Mouse (Mus musculus) neural tube, embryonic 11.5 days (tissue): ENCODE measurements around the gene Ttn. TPM values are rescaled to one million over a fixed set of nuclear protein-coding genes. Genes with fewer than 3 reads are reported as not detected.
A peak's percentile ranks its signal among the peaks of the same experiment; 100 is the strongest.

ENCODE experiments used
- ATAC-seq: fragments of 200-750 bp; cut with Nextera tagmentation; 2 replicates; pipeline ENCODE4 v1.8.0; 2017; ENCODE audit warnings: moderate number of reproducible peaks, mild to moderate bottlenecking, moderate TSS enrichment, moderate library complexity; ENCODE audit not compliant: insufficient read depth, low FRiP score, low TSS enrichment
- DNase-seq: peaks from one replicate; pipeline ENCODE4 v3.0.0-alpha.2; 2015; ENCODE audit warnings: low spot score
- H3K27ac ChIP-seq: fragments of 300-500 bp; sonication (generic); 2 replicates; pipeline ENCODE4 v1.5.1; 2014; ENCODE audit warnings: low read depth, mild to moderate bottlenecking, low read length
- H3K27me3 ChIP-seq: fragments of 300-500 bp; sonication (generic); 2 replicates; pipeline ENCODE4 v1.6.1; 2014; ENCODE audit warnings: mild to moderate bottlenecking, low read length, mixed read lengths; ENCODE audit not compliant: control insufficient read depth, insufficient read depth
- H3K36me3 ChIP-seq: fragments of 300-500 bp; sonication (generic); 2 replicates; pipeline ENCODE4 v1.6.1; 2014; ENCODE audit warnings: mild to moderate bottlenecking, low read length, moderate library complexity, mixed read lengths; ENCODE audit not compliant: control insufficient read depth, insufficient read depth
- H3K4me1 ChIP-seq: fragments of 300-500 bp; sonication (generic); 2 replicates; pipeline ENCODE4 v1.6.1; 2014; ENCODE audit warnings: low read length, mixed read lengths; ENCODE audit not compliant: control insufficient read depth, insufficient read depth
- H3K4me2 ChIP-seq: fragments of 300-500 bp; sonication (generic); 2 replicates; pipeline ENCODE4 v1.6.1; 2014; ENCODE audit warnings: low read depth, mild to moderate bottlenecking, moderate library complexity
- H3K4me3 ChIP-seq: fragments of 300-500 bp; sonication (generic); 2 replicates; pipeline ENCODE4 v1.5.1; 2014; ENCODE audit warnings: low read depth, low read length
- H3K9ac ChIP-seq: fragments of 300-500 bp; sonication (generic); 2 replicates; pipeline ENCODE4 v1.6.1; 2014; ENCODE audit warnings: mild to moderate bottlenecking, low read length
- H3K9me3 ChIP-seq: fragments of 300-500 bp; sonication (generic); 2 replicates; pipeline ENCODE4 v1.6.1; 2016; ENCODE audit warnings: low read length; ENCODE audit not compliant: control insufficient read depth
- WGBS: fragments of 180-500 bp; shearing (Covaris S2); extraction: QIAGEN DNeasy Blood & Tissue Kit; methylation state at CpG from one replicate; pipeline ENCODE4 v1.1.7; 2014; 5-methylcytosine and 5-hydroxymethylcytosine counted together
- polyA plus RNA-seq: library from polyadenylated mRNA; unstranded; fragments of >200 nt; fragmentation: Nextera tagmentation; extraction: Ambion mirVana; gene quantifications from 2 replicates; pipeline ENCODE4 v1.2.1, GENCODE M21; 2014

Gene Ttn
- polyA plus RNA-seq, 1 experiment from 2014 or later = 14.6 TPM

GRCm38 (mm10) chr2:76970204-76970603, 12.1 kb downstream of the Ttn start:
- H3K27ac ChIP-seq = no peak overlapping the region
- H3K4me3 ChIP-seq = no peak overlapping the region
- H3K9ac ChIP-seq = no peak overlapping the region
- no peaks in the 10 kb centered on the region for H3K4me1 ChIP-seq
- DNase-seq (no peak), ATAC-seq (no peak)
- no peaks in the 10 kb centered on the region for H3K27me3 ChIP-seq
- no peaks in the 10 kb centered on the region for H3K36me3 ChIP-seq
- WGBS = 67% methylated on average over 6 of the region's 6 CpGs
- no peak overlapping the region for H3K4me2 ChIP-seq
- no peaks in the 10 kb centered on the region for H3K9me3 ChIP-seq

DNA sequence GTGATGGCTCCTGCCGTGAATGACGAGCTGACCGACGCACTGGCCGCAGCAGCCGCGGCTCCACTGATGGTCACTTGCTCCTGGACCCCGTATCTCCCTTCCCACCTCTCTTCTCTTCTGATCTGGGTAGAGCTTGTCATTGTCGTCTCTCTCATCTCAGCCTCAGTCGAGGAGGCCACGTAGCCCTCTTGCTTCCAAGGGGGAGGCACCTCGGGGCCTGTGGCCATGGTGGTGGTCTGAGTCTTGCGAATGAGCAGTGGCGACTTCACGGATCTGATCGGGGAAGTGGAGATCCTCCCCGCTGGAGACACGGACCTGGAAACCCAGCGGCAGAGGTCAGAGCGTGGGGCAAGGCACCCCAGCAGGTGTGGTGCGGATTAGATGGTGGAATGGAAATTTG, 12.7 kb downstream of the Ttn start:
- no peaks in the 10 kb centered on the region for H3K27me3 ChIP-seq
- DNase-seq = no peak
- no peaks in the 10 kb centered on the region for H3K36me3 ChIP-seq
- no peak overlapping the region for H3K27ac ChIP-seq
- H3K9ac ChIP-seq = no peak overlapping the region
- no peaks in the 10 kb centered on the region for H3K9me3 ChIP-seq
- H3K4me3 ChIP-seq = no peak overlapping the region
- no peak overlapping the region for H3K4me2 ChIP-seq
- no peaks in the 10 kb centered on the region for H3K4me1 ChIP-seq
- no peak for ATAC-seq
- 85% methylated on average over 21 of the region's 21 CpGs for WGBS

DNA sequence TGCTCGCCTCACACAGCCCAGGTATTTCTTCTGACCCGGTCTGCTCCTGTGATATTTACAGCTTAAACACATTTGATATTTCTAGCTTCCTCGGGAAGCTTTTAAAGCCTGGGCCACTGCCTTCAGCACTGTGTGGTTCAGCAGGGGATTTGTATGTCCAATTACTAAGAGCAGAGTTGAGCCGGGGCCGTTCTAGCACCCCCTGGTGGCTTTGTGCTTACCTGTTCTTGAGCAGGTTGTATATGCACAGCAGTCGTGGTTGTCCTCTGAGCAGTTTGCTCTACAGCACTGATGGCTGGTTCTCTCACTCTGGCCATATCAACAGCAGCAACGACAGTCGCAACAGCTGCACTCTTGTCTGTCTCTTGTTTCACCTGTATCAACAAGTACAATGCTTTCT, 13.4 kb downstream of the Ttn start:
- H3K27ac ChIP-seq = no peak overlapping the region
- H3K36me3 ChIP-seq = no peaks in the 10 kb centered on the region
- no peak overlapping the region for H3K9ac ChIP-seq
- DNase-seq (peak; percentile 78), ATAC-seq (peak; percentile 73; the same call in 1 of the 2 replicates)
- no peaks in the 10 kb centered on the region for H3K4me1 ChIP-seq
- H3K9me3 ChIP-seq = no peaks in the 10 kb centered on the region
- H3K4me3 ChIP-seq = no peak overlapping the region
- no peak overlapping the region for H3K4me2 ChIP-seq
- 43% methylated on average over 8 of the region's 8 CpGs for WGBS
- H3K27me3 ChIP-seq = no peaks in the 10 kb centered on the region

DNA sequence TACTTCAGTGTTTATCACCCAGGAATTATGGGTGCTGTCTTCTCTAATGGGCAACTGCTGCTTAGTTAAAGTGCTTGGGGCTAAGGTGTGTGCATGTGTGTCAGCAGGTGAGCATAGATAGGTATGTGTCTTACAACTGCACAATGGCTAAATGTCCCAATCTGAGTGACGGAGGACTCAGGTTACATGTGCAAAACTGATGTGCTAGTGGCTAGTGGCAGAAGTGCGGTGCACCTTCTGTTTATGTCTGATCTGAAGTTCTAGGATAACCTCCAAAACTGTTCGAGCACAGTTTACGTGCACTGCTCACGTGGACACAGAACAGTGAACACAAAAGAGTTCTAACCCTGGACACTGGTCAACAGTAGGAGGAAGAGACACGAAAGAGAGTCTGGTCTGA, 15.8 kb downstream of the Ttn start:
- WGBS = 90% methylated on average over 6 of the region's 6 CpGs
- no peak overlapping the region for H3K27ac ChIP-seq

DNA sequence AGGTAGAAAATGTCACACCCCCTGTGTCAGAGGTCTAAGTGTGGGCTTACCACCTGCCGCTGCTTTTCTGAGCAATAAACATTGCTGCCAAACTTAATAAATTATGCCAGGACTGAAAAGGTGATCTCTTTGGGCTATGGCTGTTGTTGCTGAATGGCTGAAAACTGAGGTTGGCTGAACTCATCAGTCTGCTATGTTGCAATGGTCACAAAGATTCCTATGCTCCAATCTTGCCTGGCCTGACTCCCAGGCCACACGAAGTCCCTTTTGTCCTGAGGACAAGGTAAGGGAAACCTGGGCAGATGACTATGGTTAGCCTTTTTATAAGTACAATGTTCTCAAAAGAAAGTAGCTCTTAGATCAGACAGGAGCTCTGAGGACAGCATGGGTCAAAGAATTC, 16.3 kb downstream of the Ttn start:
- ATAC-seq (no peak), DNase-seq (no peak)
- no peak overlapping the region for H3K4me3 ChIP-seq
- H3K27me3 ChIP-seq = no peaks in the 10 kb centered on the region
- H3K36me3 ChIP-seq = no peaks in the 10 kb centered on the region
- no peak overlapping the region for H3K27ac ChIP-seq
- no peaks in the 10 kb centered on the region for H3K4me1 ChIP-seq
- H3K9me3 ChIP-seq = no peaks in the 10 kb centered on the region
- H3K4me2 ChIP-seq = no peak overlapping the region
- 78% methylated on average over 2 of the region's 2 CpGs for WGBS
- no peak overlapping the region for H3K9ac ChIP-seq

More for the DNA sequence above, 15.8 kb downstream of the Ttn start:
- H3K4me2 ChIP-seq = no peak overlapping the region
- no peak overlapping the region for H3K4me3 ChIP-seq
- no peak overlapping the region for H3K9ac ChIP-seq
- no peaks in the 10 kb centered on the region for H3K9me3 ChIP-seq
- no peaks in the 10 kb centered on the region for H3K4me1 ChIP-seq
- DNase-seq (no peak), ATAC-seq (no peak)
- no peaks in the 10 kb centered on the region for H3K36me3 ChIP-seq
- no peaks in the 10 kb centered on the region for H3K27me3 ChIP-seq

- H3K27ac ChIP-seq = no peak overlapping the region
- no peak overlapping the region for H3K4me3 ChIP-seq
- no peaks in the 10 kb centered on the region for H3K36me3 ChIP-seq
- ATAC-seq (no peak), DNase-seq (no peak)
- no peaks in the 10 kb centered on the region for H3K9me3 ChIP-seq
- WGBS = 84% methylated on average over 7 of the region's 7 CpGs
- no peak overlapping the region for H3K9ac ChIP-seq
- no peaks in the 10 kb centered on the region for H3K4me1 ChIP-seq
- no peak overlapping the region for H3K4me2 ChIP-seq
- H3K27me3 ChIP-seq = no peaks in the 10 kb centered on the region
These were observed 16.8 kb downstream of the Ttn start for GRCm38 (mm10) chr2:76965542-76965941.

DNA sequence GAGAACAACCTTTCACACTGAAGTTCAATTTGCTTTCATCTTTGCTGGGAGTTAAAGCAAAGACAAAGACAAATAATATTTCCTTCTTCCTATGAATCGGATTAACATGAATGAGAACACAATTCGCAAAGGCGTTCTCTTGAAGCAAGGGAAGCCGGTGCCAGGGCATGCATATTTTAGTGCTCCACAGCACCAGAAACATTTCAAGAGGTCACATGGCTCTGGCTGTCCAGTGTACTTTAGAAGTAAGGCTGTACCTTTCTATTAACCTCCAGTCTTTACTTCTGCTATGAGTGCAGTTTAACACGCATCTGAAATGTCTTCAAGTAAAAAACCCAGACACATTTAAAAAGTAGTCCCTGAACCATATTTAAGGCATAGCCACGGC, 20.3 kb downstream of the Ttn start:
- Histone ChIP-seq H3K9me3 (no peaks in the 10 kb centered on the region), H3K4me3 (no peak overlapping the region), H3K27ac (no peak overlapping the region), H3K9ac (no peak overlapping the region), H3K4me2 (no peak overlapping the region), H3K36me3 (no peaks in the 10 kb centered on the region), H3K27me3 (no peaks in the 10 kb centered on the region), H3K4me1 (no peaks in the 10 kb centered on the region)
- ATAC-seq (no peak), DNase-seq (no peak)
- 90% methylated on average over 6 of the region's 6 CpGs for WGBS

- Histone ChIP-seq H3K4me1 (no peaks in the 10 kb centered on the region), H3K27me3 (no peaks in the 10 kb centered on the region), H3K4me2 (no peak overlapping the region), H3K4me3 (no peak overlapping the region), H3K9ac (no peak overlapping the region), H3K36me3 (no peaks in the 10 kb centered on the region), H3K27ac (no peak overlapping the region), H3K9me3 (no peaks in the 10 kb centered on the region)
- ATAC-seq = no peak
- no peak for DNase-seq
- 90% methylated on average over 10 of the region's 10 CpGs for WGBS
These were observed 20.8 kb downstream of the Ttn start for GRCm38 (mm10) chr2:76961420-76962044.

DNA sequence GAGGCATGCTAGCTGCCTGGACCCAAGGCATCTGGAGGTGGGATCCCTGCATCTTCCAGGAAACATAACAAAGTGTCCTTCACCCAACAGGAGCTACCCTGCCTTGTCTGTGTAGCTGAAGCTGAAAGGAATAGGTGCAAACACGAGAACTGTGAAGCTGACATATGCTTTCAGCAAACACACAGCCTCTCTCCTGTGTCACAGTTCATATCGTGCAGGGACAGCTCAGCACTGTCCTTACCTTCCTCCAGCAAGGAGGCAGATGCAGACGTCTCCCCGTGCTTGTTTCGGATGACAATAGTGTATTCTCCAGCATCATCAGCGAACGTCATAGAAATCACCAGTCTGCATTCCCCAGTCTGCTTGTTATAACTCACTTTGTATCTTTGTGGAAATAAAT, 32.6 kb downstream of the Ttn start:
- DNase-seq (no peak), ATAC-seq (no peak)
- WGBS = 86% methylated on average over 7 of the region's 7 CpGs
- Histone ChIP-seq H3K27me3 (no peaks in the 10 kb centered on the region), H3K4me1 (no peaks in the 10 kb centered on the region), H3K9ac (no peak overlapping the region), H3K4me3 (no peak overlapping the region), H3K4me2 (no peak overlapping the region), H3K27ac (no peak overlapping the region), H3K9me3 (no peaks in the 10 kb centered on the region), H3K36me3 (no peaks in the 10 kb centered on the region)
